Mouse (Mus musculus) kidney, embryonic 16.5 days (tissue): ENCODE results near the gene Ift22. TPM values are rescaled to one million over a fixed set of nuclear protein-coding genes. Genes with fewer than 3 reads are reported as not detected.
"Not testable (repeated sequence)": the region's sequence is repeated elsewhere in the genome, so short reads cannot be mapped to it uniquely, and the experiment has no call there.

Source experiments
- ATAC-seq: fragments of 200-750 bp; cut with Nextera tagmentation; 2 replicates; pipeline ENCODE4 v1.8.0; 2017; ENCODE audit warnings: moderate TSS enrichment; ENCODE audit not compliant: low FRiP score, low TSS enrichment
- H3K27ac ChIP-seq: fragments of 300-500 bp; sonication (generic); 2 replicates; pipeline ENCODE4 v1.5.1; 2014; ENCODE audit warnings: low read length
- H3K27me3 ChIP-seq: fragments of 300-500 bp; sonication (generic); 2 replicates; pipeline ENCODE4 v1.6.1; 2014; ENCODE audit warnings: low read length, control low read depth, mixed read lengths; ENCODE audit not compliant: insufficient read depth
- H3K36me3 ChIP-seq: fragments of 300-500 bp; sonication (generic); 2 replicates; pipeline ENCODE4 v1.6.1; 2014; ENCODE audit warnings: low read length, control low read depth, mixed read lengths; ENCODE audit not compliant: insufficient read depth
- H3K4me1 ChIP-seq: fragments of 300-500 bp; sonication (generic); 2 replicates; pipeline ENCODE4 v1.6.1; 2014; ENCODE audit warnings: low read length, control low read depth, mixed read lengths; ENCODE audit not compliant: insufficient read depth
- H3K4me2 ChIP-seq: fragments of 300-500 bp; sonication (generic); replicated peaks from 2 replicates; pipeline ENCODE4 v1.6.1; 2014; ENCODE audit warnings: low read depth, low read length
- H3K4me3 ChIP-seq: fragments of 300-500 bp; sonication (generic); 2 replicates; pipeline ENCODE4 v1.5.1; 2014; ENCODE audit warnings: mild to moderate bottlenecking, low read length
- H3K9ac ChIP-seq: fragments of 300-500 bp; sonication (generic); replicated peaks from 2 replicates; pipeline ENCODE4 v1.6.1; 2014; ENCODE audit warnings: low read length
- H3K9me3 ChIP-seq: fragments of 300-500 bp; sonication (generic); 2 replicates; pipeline ENCODE4 v1.6.1; 2016; ENCODE audit warnings: low read length, control low read depth
- WGBS: fragments of 180-500 bp; shearing (Covaris S2); extraction: QIAGEN DNeasy Blood & Tissue Kit; methylation state at CpG from one replicate; pipeline ENCODE4 v1.1.7; 2014; 5-methylcytosine and 5-hydroxymethylcytosine counted together
- polyA plus RNA-seq: library from polyadenylated mRNA; unstranded; fragments of >200 nt; fragmentation: Nextera tagmentation; extraction: Ambion mirVana; gene quantifications from 2 replicates; pipeline ENCODE4 v1.2.1, GENCODE M21; 2015

The Ift22 gene
- polyA plus RNA-seq, 1 experiment from 2014 or later, result 88.1 TPM

- Histone ChIP-seq H3K9me3 (no peaks in the 10 kb centered on the region), H3K4me3 (no peak overlapping the region), H3K27me3 (no peaks in the 10 kb centered on the region), H3K36me3 (no peaks in the 10 kb centered on the region), H3K4me2 (no peak overlapping the region), H3K4me1 (no peaks in the 10 kb centered on the region; the same call in 1 of the 2 replicates), H3K27ac (0 out of 2 replicates have a peak overlapping the region, but pooled peaks have one; percentile 20), H3K9ac (no peak overlapping the region)
- no peak for ATAC-seq
- 73% methylated on average over 3 of the region's 3 CpGs for WGBS
Measured at GRCm38 (mm10) chr5:136942781-136943180, 34.8 kb downstream of the Ift22 start.

GRCm38 (mm10) chr5:136943382-136943781, 35.4 kb downstream of the Ift22 start:
- no peak overlapping the region for H3K9ac ChIP-seq
- no peak overlapping the region for H3K4me2 ChIP-seq
- H3K4me1 ChIP-seq, result no peaks in the 10 kb centered on the region; the same call in 1 of the 2 replicates
- ATAC-seq, result no peak
- no peak overlapping the region for H3K27ac ChIP-seq
- no peaks in the 10 kb centered on the region for H3K9me3 ChIP-seq
- WGBS, result 90% methylated on average over 2 of the region's 2 CpGs
- H3K27me3 ChIP-seq, result no peaks in the 10 kb centered on the region
- no peaks in the 10 kb centered on the region for H3K36me3 ChIP-seq
- H3K4me3 ChIP-seq, result no peak overlapping the region

GRCm38 (mm10) chr5:136945084-136945483, 37.1 kb downstream of the Ift22 start:
- H3K9me3 ChIP-seq, result no peaks in the 10 kb centered on the region
- 72% methylated on average over 12 of the region's 12 CpGs for WGBS
- no peaks in the 10 kb centered on the region; the same call in 1 of the 2 replicates for H3K4me1 ChIP-seq
- no peak overlapping the region for H3K4me3 ChIP-seq
- ATAC-seq, result no peak
- no peak overlapping the region for H3K27ac ChIP-seq
- H3K27me3 ChIP-seq, result no peaks in the 10 kb centered on the region
- H3K4me2 ChIP-seq, result no peak overlapping the region
- no peak overlapping the region for H3K9ac ChIP-seq
- H3K36me3 ChIP-seq, result no peaks in the 10 kb centered on the region

- Histone ChIP-seq H3K4me1 (peaks cover 5% of the 10 kb centered on the region; the same call in 1 of the 2 replicates), H3K9ac (no peak overlapping the region), H3K27me3 (no peaks in the 10 kb centered on the region), H3K4me3 (no peak overlapping the region), H3K27ac (no peak overlapping the region), H3K9me3 (no peaks in the 10 kb centered on the region), H3K4me2 (no peak overlapping the region), H3K36me3 (no peaks in the 10 kb centered on the region)
- ATAC-seq, result no peak
Measured at GRCm38 (mm10) chr5:136947874-136948273, 39.9 kb downstream of the Ift22 start.

- WGBS, result 84% methylated on average over 14 of the region's 14 CpGs
- not testable (repeated sequence) for H3K27ac ChIP-seq, H3K36me3 ChIP-seq, H3K9ac ChIP-seq, H3K27me3 ChIP-seq, H3K4me3 ChIP-seq, H3K9me3 ChIP-seq, ATAC-seq, H3K4me2 ChIP-seq
- peaks cover 13% of the 10 kb centered on the region for H3K4me1 ChIP-seq
Measured at GRCm38 (mm10) chr5:136949551-136950336, 41.8 kb downstream of the Ift22 start.

GRCm38 (mm10) chr5:136950521-136950920, 42.6 kb downstream of the Ift22 start:
- Histone ChIP-seq H3K9me3 (no peaks in the 10 kb centered on the region), H3K27me3 (no peaks in the 10 kb centered on the region), H3K9ac (no peak overlapping the region), H3K4me1 (peaks cover 13% of the 10 kb centered on the region), H3K36me3 (no peaks in the 10 kb centered on the region), H3K4me2 (no peak overlapping the region), H3K4me3 (no peak overlapping the region), H3K27ac (no peak overlapping the region)
- 94% methylated on average over 6 of the region's 6 CpGs for WGBS
- no peak for ATAC-seq

- Histone ChIP-seq H3K4me3 (peak overlapping the region; percentile 80; the same call in 1 of the 2 replicates), H3K9ac (no peak overlapping the region), H3K27ac (no peak overlapping the region), H3K9me3 (no peaks in the 10 kb centered on the region), H3K4me1 (peaks cover 13% of the 10 kb centered on the region), H3K36me3 (no peaks in the 10 kb centered on the region), H3K27me3 (no peaks in the 10 kb centered on the region), H3K4me2 (no peak overlapping the region)
- ATAC-seq, result no peak
- WGBS, result 77% methylated on average over 4 of the region's 4 CpGs
Measured at GRCm38 (mm10) chr5:136952153-136952552, 44.2 kb downstream of the Ift22 start.

- no peaks in the 10 kb centered on the region for H3K9me3 ChIP-seq
- peak within 1 kb of the TSS; percentile 87 for H3K4me2 ChIP-seq
- no peaks in the 10 kb centered on the region for H3K36me3 ChIP-seq
- peak within 1 kb of the TSS; percentile 76 for H3K9ac ChIP-seq
- peak; percentile 99 for ATAC-seq
- peak within 1 kb of the TSS; percentile 80 for H3K4me3 ChIP-seq
- WGBS, result 0% methylated on average over 23 of the region's 23 CpGs
- H3K4me1 ChIP-seq, result peaks cover 13% of the 10 kb centered on the region
- no peaks in the 10 kb centered on the region for H3K27me3 ChIP-seq
- peak within 1 kb of the TSS; percentile 67 for H3K27ac ChIP-seq
Measured at GRCm38 (mm10) chr5:136953015-136953414, 45.1 kb downstream of the Ift22 start, which contains the start of gene Fis1. Gene Fis1, plus strand, starts transcription at chr5:136953275.

- peak; percentile 36 for ATAC-seq
- WGBS, result 3% methylated on average over 12 of the region's 12 CpGs
- Histone ChIP-seq H3K27ac (peak overlapping the region; percentile 67), H3K4me2 (peak overlapping the region; percentile 87), H3K4me3 (peak overlapping the region; percentile 80), H3K9me3 (no peaks in the 10 kb centered on the region), H3K27me3 (no peaks in the 10 kb centered on the region), H3K9ac (peak overlapping the region; percentile 76), H3K4me1 (peaks cover 13% of the 10 kb centered on the region), H3K36me3 (no peaks in the 10 kb centered on the region)
Measured at GRCm38 (mm10) chr5:136953440-136953951, 45.5 kb downstream of the Ift22 start.

- H3K9me3 ChIP-seq, result no peaks in the 10 kb centered on the region
- ATAC-seq, result no peak
- no peaks in the 10 kb centered on the region for H3K36me3 ChIP-seq
- peaks cover 13% of the 10 kb centered on the region for H3K4me1 ChIP-seq
- H3K9ac ChIP-seq, result no peak overlapping the region
- WGBS, result 80% methylated on average over 4 of the region's 4 CpGs
- H3K27me3 ChIP-seq, result no peaks in the 10 kb centered on the region
- H3K4me3 ChIP-seq, result no peak overlapping the region
- H3K4me2 ChIP-seq, result no peak overlapping the region
- H3K27ac ChIP-seq, result no peak overlapping the region
Measured at GRCm38 (mm10) chr5:136955622-136956021, 47.7 kb downstream of the Ift22 start.
